Mouse (Mus musculus) v-Abl transformed pro-B cells (cell line): ENCODE measurements around the gene Cfap61.

Experiments used
- in situ Hi-C, 2 experiments: fragments of 400-800 bp; cut with MboI; formaldehyde crosslinking; loops; one replicate each; pipeline ENCODE4 v1.15.1; 2025; ENCODE audit not compliant: unreplicated experiment in 2 of 2

Cfap61 gene

DNA sequence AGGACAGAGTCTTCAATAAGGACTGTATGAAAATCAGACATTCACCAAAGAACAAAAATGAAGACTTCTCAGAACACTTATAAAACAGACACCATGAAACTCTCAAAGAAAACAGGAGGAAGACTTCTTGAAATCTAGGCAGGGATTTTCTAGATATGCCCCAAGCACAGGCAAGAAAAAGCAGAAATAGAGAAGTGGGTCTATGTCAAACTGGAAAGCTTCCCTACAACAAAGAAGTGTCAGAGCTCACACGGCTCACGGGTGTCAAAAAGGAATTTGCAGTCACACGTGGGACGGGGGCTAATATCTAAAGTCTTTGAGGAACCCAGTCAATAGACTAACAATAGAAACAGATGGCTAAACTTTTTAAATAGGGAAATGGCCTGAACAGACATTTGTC lies 276.4 kb downstream of the Cfap61 start:
- in situ Hi-C loops, result loop anchor here (5.0 to 10.0 kb wide), 3 partner anchors 94 to 204 kb away; no protein-coding TSS in a partner anchor

DNA sequence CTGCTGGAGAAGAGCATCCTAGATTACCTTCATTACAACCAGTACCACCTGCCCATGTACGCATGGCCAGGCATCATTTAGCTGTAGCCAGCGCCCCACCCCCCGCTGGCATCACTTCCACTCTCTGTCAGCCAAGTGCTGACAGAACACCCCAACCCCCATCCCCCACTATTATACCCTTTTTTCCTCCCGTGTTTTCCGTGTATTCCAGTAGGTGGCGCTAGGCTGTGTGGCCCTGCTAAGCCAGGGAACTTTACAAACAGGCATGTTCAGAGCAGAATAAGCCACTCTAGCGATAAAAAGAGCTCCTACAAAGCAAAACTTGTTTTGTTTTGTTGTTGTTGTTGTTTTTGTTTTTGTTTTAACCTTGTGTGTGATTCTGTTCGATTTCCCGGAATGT lies 280.1 kb downstream of the Cfap61 start:
- in situ Hi-C loops, result loop anchor here (5.0 to 10.0 kb wide), 3 partner anchors 97 to 200 kb away; no protein-coding TSS in a partner anchor

DNA sequence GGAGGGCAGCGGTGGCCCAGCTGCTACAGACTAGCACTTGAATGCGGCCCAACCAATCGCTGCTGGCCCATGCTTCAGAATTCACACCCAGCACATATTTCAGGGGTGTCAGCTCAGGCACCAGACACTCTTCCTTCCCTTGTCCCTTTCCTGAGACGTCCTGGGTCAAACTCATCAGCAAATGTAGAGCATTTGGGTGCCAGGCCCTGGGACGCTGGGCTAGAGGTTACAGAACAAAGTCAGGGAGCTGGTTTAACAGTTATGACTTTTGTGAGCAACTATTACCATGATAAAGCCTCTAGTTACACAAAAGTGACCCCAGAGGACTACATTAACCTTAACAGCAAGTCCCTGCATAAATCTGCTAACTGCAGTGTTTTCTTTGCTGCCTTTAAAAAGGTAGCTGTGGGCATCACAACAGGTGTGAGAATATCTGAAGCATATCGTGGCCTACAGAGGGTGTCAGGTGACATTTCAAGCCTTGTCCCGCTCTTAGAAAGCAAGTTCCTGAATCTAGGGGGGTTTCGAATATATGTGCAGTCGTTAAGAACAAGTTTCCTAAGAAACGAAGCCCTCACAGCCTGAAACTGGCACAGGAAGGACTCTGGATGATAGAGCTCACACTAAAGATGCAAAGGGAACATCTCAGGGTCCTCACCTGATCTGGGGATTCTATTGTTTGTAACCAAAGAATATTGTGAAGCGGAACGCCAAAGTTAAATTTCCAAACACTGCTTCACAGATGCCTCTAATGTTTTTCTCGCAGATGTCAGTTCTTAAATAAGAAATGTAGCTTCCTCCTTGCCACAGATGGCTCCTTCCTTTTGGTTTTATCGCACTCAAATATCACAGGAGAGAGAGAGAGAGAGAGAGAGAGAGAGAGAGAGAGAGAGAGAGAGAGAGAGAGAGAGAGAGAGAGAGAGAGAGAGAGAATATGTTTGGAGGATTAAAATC lies 281.8 kb downstream of the Cfap61 start:
- in situ Hi-C loops, result loop anchor here in 1 of 2 experiments (10.0 kb wide), 2 partner anchors 168 to 198 kb away; no protein-coding TSS in a partner anchor

DNA sequence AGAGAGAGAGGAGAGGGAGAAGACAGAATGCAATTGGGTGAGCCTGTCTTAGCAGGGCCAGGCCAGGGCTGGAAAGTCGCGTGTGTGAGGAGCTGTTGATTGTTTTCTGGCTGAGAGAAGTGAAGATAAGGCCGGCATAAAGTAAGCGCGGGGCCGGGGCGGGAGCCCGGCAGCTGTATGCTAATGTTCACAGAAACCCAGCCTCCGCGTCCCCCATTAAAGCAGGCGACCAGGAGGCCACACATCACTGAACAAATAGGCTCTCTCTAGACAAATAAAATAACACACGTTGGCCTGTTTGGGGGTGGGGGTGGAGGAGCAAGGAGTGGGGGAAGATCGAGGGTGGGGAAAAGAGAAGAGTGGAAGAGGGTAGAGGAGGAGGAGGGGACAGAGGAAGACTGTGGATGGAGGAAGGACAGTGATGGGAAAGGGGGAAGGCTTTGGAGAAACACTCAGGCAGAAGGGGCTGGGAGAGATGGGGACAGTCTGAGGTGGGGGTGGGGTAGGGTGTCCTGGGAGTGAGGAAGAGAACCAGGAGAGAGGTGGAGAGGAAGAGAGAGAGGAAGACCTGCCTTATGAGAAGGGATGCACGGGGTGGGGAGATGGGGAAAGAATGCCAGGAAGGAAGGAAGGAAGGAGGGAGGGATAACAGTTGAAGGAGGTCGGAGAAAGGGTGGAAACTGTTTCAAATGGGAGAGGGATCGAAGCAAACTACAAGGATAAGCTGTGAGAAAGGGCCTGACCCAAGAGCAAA lies 282.8 kb downstream of the Cfap61 start:
- in situ Hi-C loops, result loop anchor here in 1 of 2 experiments (10.0 kb wide), 2 partner anchors 167 to 197 kb away; no protein-coding TSS in a partner anchor

DNA sequence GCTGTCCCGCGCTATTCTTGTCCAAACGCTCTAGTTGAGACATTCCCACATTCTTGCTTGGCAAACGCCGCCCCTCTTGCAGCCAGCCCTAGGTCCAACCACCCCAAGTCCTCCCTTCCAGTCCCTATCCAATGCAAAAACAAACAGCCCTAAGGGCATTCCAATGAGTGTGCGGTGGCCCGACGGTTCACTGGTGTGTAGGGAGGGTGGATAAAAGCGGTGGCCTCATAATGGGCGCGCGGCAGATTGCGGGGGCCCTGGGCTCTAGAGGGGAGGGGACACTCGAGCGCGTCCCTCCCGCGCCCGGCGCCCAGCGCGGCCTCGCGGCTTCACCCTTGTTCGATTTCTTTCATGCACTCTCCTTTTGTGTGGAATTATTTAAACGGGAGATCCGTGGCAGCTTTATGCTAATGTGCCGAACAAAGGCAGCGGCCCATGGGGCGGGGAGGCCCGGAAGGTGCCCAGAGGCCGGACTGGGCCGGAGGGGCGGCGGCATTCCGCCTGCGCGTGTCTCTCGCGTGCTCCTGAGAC lies 283.6 kb downstream of the Cfap61 start:
- in situ Hi-C loops, result loop anchor here in 1 of 2 experiments (10.0 kb wide), 2 partner anchors 167 to 197 kb away; no protein-coding TSS in a partner anchor

DNA sequence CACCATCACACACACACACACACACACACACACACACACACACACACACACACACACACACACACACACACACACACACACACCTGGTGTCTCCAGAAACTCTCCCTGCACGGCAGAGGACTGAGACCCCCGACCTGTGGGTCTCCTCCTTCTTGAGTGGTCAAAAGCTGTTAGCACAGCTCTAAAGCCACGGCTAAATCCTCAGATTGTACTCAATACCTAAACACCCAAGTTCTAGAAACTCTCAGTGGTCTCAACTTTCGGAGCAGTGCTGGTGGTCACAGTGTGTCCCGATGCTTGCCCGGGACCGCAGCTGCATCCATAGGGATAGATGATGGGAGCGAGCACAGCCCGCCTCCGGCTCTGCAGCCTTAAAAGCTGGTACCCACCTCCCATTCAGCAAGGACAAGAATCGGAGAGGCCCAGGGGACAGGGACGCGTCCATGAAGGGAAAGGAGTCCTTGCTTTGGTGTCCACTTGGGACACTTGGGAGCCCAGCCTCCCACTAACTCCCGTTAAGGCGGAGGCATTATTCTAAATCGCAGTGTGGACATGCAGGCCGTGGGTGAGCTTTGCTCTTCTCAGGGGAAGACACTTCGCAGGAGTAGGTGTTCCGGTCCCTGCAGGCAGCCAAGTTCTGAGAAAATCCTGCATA lies 284.4 kb downstream of the Cfap61 start:
- in situ Hi-C loops, result loop anchor here in 1 of 2 experiments (10.0 kb wide), 2 partner anchors 166 to 196 kb away; no protein-coding TSS in a partner anchor

DNA sequence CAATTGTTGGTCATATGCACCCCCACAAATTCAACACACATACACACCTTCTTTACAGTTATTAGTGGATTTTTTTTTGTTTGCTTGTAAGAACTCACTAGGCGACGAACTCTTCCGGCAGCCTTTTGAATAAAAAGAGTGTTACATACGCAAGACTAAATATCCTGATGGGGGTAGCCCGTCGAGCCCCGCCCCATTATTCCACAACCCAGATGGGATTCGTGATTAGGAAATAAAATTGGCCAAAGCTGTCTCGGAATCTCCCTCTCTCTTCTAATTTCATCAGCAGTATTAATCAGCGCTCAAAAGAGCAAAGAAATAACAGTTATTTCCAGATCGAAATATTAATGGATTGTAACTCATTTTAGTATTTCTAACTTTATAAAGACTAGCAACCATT lies 285.2 kb downstream of the Cfap61 start:
- in situ Hi-C loops, result loop anchor here (10.0 kb wide), 3 partner anchors 85 to 195 kb away; no protein-coding TSS in a partner anchor

DNA sequence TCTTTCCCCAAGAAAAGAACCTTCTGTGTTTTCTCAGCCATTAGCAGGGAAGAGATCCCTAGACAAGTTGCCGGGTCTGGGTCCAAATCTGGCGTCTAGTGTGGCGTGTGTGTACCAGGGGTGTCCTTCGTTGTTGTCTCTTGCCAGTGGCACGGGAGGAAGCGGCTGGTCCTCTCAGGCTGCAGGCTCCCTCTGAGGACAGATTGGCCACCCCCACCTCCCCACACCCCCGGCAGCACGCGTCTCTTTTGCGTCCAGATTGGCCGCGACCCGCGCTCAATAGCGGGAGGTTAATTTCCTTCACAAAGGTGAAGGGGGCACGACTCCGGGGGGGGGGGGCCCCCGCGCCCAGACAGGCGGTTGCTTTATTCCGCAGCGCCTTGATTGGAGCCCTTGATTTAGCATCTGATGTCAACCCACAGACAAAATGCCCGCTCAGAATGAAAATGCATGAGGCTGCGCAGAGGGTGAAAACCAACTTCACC lies 286.0 kb downstream of the Cfap61 start:
- in situ Hi-C loops, result loop anchor here in 1 of 2 experiments (10.0 kb wide), 2 partner anchors 84 to 164 kb away; no protein-coding TSS in a partner anchor

DNA sequence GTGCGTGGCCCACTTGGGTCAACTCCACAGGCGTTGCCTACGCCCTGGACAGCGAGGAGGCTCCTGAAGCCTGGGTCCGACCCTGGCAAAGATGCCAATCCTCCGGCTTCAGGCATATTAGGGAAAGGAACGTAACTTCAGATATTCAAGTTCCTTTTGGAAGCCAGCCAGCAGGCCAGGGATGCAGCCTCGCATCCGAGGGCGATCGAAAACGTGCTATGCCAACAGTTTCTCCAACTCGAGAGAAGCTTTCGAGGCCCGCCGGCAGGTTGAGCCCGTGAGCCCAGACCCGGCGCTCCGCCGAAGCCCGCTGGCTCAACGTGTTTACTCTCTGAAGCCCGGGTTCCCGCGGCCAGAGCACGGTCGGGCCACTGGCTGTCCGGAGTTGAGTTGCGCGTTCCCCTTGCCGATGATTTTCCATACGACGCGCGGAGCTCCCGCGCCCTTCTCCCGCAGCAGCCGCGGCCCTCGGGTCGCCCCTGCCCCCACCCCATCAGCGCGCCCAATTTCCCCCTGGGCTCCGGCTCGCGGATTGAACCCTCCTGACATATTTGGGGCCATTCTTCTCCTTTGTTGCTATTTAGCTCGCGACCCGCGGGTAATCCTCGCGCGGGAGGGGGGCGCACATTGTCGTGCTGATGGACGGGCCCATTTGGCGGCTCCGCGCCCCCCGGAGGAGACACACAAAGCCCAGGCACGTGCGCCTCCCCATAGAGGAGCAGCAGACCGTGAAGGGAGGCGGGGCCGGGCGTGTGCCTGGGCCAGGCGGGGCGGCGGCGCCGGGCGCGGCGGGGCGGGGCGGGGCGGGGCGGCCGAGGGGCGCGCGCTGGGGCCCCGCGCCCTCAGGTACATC lies 286.7 kb downstream of the Cfap61 start, which contains the start of gene Insm1:
TSS of gene Insm1 (plus strand) at position 846 of the 853 bp plus-strand sequence.
- in situ Hi-C loops, result loop anchor here in 1 of 2 experiments (10.0 kb wide), 2 partner anchors 83 to 163 kb away; no protein-coding TSS in a partner anchor

DNA sequence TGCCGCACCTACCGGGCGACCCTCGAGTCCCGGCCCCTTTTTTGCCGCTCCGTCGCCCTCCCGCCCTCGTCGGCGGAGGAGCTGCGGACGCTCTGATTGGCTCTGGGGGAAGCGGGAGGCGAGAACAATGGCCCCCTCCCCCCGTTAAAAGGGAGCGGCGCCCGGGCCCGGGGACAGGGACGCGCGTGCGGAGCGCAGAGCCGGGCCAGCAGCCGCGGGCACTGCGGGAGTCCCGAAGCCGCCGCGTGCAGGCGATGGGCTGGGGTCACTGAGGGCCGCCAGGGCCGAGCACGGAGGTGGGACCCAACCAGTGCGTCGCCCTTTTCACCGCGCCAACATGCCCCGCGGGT lies 287.3 kb downstream of the Cfap61 start:
- in situ Hi-C loops, result loop anchor here in 1 of 2 experiments (10.0 kb wide), 2 partner anchors 83 to 163 kb away; no protein-coding TSS in a partner anchor

DNA sequence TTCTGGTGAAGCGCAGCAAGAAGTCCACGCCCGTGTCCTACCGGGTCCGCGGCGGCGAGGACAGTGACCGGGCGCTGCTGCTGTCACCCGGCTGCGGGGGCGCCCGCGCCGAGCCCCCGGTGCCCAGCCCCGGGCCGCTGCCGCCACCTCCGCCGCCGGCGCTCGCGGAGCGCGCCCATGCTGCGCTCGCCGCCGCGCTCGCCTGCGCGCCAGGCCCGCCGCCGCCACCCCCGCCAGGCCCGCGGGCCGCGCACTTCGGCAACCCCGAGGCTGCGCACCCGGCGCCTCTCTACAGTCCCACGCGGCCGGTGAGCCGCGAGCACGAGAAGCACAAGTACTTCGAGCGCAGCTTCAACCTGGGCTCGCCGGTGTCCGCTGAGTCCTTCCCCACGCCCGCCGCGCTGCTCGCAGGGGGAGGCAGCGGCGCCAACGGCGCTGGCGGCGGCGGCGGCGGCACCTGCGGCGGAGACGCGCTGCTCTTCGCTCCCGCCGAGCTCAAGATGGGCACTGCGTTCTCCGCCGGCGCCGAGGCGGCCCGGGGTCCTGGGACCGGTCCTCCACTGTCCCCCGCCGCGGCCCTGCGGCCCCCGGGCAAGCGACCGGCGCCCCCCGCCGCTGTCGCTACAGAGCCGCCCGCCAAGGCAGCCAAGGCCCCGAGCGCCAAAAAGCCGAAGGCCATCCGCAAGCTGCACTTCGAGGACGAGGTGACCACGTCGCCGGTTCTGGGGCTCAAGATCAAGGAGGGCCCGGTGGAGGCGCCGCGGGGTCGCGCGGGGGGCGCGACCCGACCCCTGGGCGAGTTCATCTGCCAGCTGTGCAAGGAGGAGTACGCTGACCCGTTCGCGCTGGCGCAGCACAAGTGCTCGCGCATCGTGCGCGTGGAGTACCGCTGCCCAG lies 287.9 kb downstream of the Cfap61 start:
- in situ Hi-C loops, result loop anchor here in 1 of 2 experiments (10.0 kb wide), 2 partner anchors 82 to 162 kb away; no protein-coding TSS in a partner anchor

DNA sequence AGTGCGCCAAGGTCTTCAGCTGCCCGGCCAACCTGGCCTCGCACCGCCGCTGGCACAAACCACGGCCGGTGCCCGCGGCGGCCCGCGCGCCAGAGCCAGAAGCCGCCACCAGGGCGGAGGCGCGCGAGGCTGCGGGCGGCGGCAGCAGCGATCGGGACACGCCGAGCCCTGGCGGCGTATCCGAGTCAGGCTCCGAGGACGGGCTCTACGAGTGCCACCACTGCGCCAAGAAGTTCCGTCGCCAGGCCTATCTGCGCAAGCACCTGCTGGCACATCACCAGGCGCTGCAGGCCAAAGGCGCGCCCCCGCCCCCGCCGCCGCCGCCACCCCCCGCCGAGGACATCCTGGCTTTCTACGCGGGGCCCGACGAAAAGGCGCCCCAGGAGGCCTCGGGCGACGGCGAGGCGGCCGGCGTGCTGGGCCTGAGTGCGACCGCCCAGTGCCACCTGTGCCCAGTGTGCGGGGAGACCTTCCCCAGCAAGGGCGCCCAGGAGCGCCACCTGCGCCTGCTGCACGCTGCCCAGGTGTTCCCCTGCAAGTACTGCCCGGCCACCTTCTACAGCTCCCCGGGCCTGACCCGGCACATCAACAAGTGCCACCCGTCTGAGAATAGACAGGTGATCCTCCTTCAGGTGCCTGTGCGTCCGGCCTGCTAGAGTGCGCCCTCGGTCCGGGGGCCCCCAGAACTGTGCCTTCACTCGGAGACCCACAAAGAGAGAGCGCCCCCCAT lies 288.8 kb downstream of the Cfap61 start:
- in situ Hi-C loops, result loop anchor here in 1 of 2 experiments (10.0 kb wide), 2 partner anchors 81 to 161 kb away; no protein-coding TSS in a partner anchor

DNA sequence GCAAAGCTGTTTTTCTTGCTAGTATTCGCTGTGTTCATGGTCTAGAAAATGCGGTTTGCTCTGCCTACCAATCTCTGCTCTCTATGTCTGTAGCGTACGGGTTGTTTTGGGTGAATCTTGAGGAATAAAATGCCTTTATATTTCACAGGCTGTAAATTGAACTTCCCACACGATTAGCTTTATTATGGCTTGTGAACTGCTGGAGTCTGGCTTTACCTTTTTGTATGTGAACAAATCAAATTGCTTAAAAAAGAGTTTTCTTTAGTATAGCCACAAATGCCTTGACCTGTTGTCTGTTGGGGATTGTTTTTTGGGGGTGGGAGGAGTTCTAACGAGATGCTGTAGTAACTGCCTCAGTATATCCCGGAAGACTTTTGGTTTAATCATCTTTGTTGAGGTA lies 289.6 kb downstream of the Cfap61 start:
- in situ Hi-C loops, result loop anchor here in 1 of 2 experiments (10.0 kb wide), 2 partner anchors 81 to 161 kb away; no protein-coding TSS in a partner anchor

DNA sequence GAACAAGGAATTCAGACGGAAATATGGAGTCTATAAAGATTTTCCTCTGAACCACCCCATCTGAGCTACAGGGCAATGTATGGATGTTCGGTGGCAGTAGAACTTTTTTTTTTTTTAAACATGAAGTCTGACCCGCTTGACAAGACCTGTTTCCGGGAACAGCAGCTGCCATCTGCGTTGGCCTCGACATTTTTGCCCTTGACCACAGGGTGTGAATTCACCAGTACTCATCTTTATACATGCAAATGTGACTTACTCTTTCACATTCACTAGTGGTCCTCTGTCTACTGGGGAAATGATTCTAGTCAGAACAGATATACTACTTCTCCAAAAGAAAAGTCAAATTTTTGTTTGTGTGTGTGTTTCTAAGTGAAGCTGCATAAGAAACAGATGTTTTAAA lies 291.2 kb downstream of the Cfap61 start:
- in situ Hi-C loops, result loop anchor here (5.0 to 10.0 kb wide), 3 partner anchors 79 to 159 kb away; no protein-coding TSS in a partner anchor

DNA sequence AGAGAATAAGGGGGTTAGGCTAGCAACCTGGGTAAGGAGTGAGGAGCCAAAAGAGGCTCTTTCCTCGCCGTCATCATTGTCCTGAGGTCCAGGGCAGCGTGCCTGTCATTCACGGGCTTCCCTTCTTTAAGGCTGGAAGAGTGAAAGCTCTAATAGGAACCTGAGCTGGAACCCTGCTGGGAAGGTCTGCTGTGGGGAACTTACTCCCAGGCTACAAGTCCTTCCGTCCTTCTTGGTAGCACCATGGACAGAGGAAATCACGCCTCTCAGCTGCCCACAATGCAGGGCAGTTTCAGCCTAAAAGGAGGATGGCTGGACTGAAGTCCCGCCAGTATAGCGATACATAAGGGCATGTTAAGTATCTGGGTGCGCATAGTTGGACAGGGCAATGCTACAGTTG lies 291.9 kb downstream of the Cfap61 start:
- in situ Hi-C loops, result loop anchor here (5.0 to 10.0 kb wide), 3 partner anchors 78 to 158 kb away; no protein-coding TSS in a partner anchor

DNA sequence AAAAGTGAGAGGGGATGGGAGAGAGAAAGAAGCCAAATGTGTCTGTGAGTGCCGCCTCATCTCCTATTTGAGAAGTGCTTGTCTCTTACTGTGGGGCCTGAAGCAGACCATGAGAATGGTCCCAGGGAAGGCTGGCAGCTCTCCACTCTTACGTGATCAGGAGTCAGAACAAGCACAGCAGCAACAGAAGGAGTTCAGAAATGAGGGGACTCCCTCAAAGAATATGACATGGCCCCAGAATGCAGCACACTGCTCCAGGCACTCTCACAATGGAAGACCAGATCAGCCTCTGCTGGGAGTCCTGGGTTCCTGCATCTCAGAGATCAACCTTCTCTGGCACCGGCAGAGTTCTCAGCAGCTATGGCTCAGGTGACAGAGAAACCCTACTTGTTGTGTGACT lies 293.1 kb downstream of the Cfap61 start:
- in situ Hi-C loops, result loop anchor here (5.0 to 10.0 kb wide), 3 partner anchors 77 to 157 kb away; no protein-coding TSS in a partner anchor
